Mouse (Mus musculus) bone marrow, adult 2 months (tissue): ENCODE data around the gene Inpp5d.

Experiments
- CTCF ChIP-seq: fragments of 200-500 bp; IDR thresholded peaks from 2 replicates; pipeline ENCODE4 v1.5.1; 2011; ENCODE audit warnings: low read length, control low read depth; ENCODE audit not compliant: control insufficient read depth, insufficient read depth
- POLR2A ChIP-seq: fragments of 200-500 bp; IDR thresholded peaks from 2 replicates; pipeline ENCODE4 v1.6.1; 2011; ENCODE audit warnings: low read depth, mild to moderate bottlenecking, control low read depth, low read length, borderline replicate concordance; ENCODE audit not compliant: control insufficient read depth

DNA sequence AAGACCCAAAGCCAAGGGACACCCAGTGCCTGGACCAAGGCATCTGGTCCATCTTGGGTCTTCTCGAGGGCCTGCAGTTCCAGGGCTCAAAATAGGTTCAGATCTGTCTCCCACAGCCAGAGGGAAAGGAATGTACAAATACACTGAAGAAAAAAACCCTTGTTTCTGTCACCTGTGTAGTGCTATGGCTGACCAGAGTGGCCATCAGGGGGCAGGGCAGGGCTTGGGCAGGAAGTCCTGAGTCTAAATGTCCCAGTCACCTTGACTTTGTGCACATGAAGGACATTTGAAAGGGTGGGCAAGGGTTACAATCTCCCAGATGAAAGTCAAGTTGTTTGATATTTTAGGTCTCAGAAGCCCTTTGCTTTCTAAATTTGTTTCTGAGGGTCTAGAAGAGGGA lies 46.9 kb downstream of the Inpp5d start:
- peak; percentile 35; the same call in 1 of the 2 replicates for TF ChIP-seq CTCF
- no peak for TF ChIP-seq POLR2A
